Mouse (Mus musculus) duodenum, adult 2 months (tissue): ENCODE measurements around the gene Gm3633. TPM values are rescaled to one million over a fixed set of nuclear protein-coding genes. Genes with fewer than 3 reads are reported as not detected.

Experiments
- polyA plus RNA-seq: library from polyadenylated mRNA; depleted of rRNA; stranded (reverse); fragments of >200 nt; gene quantifications from 2 replicates; pipeline ENCODE4 v1.2.3, GENCODE M21; 2012; ENCODE audit warnings: low replicate concordance; rRNA removed

Gm3633 gene
- not detected in 2 replicates for polyA plus RNA-seq

GRCm38 (mm10) chr14:42641817-42642216 is at the start of gene Gm3633:
Gm3633 (minus strand) TSS chr14:42641917.

DNA sequence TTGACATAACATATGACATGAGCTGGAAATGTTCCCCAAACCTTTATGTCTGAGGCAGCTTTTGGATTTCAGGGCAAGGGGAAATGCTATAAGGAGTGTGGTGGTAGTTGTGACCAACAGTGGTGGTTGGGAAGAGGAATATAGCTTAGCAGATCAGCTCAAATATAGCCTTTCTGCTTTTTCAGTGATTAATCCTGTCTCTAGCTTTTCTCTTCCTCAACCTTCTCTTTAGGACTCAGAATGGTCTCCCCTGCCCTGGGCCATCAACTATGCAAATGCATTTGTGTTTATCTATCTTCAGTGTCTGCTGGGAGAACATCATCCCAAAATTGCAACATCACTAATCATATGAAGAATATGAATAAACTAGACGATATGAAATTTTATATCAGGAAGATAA is 13.9 kb upstream of the Gm3633 start, which contains the start of gene Gm10378:
TSS of gene Gm10378 (plus strand) at position 301 of the 400 bp plus-strand sequence.

GRCm38 (mm10) chr14:42599782-42600181 is 41.9 kb downstream of the Gm3633 start, which contains the start of gene Gm17124:
Gm17124 (minus strand) TSS chr14:42599882.

Other genes starting within 250 kb of the Gm3633 start
- gene Gm8005, start 202.2 kb downstream of the Gm3633 start, polyA plus RNA-seq = not detected in 2 replicates
- gene Gm8011, start 178.0 kb downstream of the Gm3633 start, polyA plus RNA-seq = not detected in 2 replicates
- not detected in 2 replicates for gene Gm8020, start 139.6 kb downstream of the Gm3633 start, polyA plus RNA-seq
- not detected in 2 replicates for gene Gm8024, start 117.6 kb downstream of the Gm3633 start, polyA plus RNA-seq
- gene Gm17124, start 42.0 kb downstream of the Gm3633 start, polyA plus RNA-seq = not detected in 2 replicates
- not detected in 2 replicates for gene Gm10378, start 14.0 kb upstream of the Gm3633 start, polyA plus RNA-seq
- not detected in 2 replicates for gene Gm3015, start 126.9 kb upstream of the Gm3633 start, polyA plus RNA-seq
- not detected in 2 replicates for gene Gm10377, start 156.1 kb upstream of the Gm3633 start, polyA plus RNA-seq
- not detected in 2 replicates for gene Gm21977, start 211.6 kb upstream of the Gm3633 start, polyA plus RNA-seq